Comparison of ENCODE assay signal across 8 mouse cellular contexts in genomic region chr6:120539132-120539759, GRCm38 (mm10). TPM values are rescaled to one million over a fixed set of nuclear protein-coding genes. Genes with fewer than 3 reads are reported as not detected.
DNase-seq lines count a peak whose midpoint lies in the region; ATAC-seq lines count a peak whose summit lies in the region.

No protein-coding gene starts in this region.

- peak overlapping the region; percentile 77 for H3K4me2 ChIP-seq in hindbrain, embryonic 15.5 days

- WGBS in hindbrain, embryonic 15.5 days, result 3% methylated on average over 16 of the region's 16 CpGs

- H3K9me3 ChIP-seq in hindbrain, embryonic 15.5 days, result no peaks in the 10 kb centered on the region

- peak; percentile 92 for ATAC-seq in hindbrain, embryonic 15.5 days (ENCODE audit: low FRiP score, low read depth)
- ATAC-seq in megakaryocyte, adult 5-6 weeks (ENCODE audit: poor library complexity, severe bottlenecking), result peak; percentile 93

- no peaks in the 10 kb centered on the region for H3K27me3 ChIP-seq in hindbrain, embryonic 15.5 days

- H3K4me1 ChIP-seq in hindbrain, embryonic 15.5 days (replicated peaks), result peaks cover 6% of the 10 kb centered on the region

- peak overlapping the region; percentile 36 for H3K4me3 ChIP-seq in hindbrain, embryonic 15.5 days

- peak; percentile 65 for DNase-seq in T-cell, adult 2 months (ENCODE audit: low spot score)
- DNase-seq in cerebellum, postnatal 25 days, result peak; percentile 87 to 89
- peak; percentile 58 to 64 for DNase-seq in frontal cortex, postnatal 36 days (ENCODE audit: low spot score in 2 of 2)
- DNase-seq in left cerebral cortex, adult 11 months (ENCODE audit: low spot score), result peak; percentile 42
- peak; percentile 64 to 70 for DNase-seq in right cerebral cortex, adult 2 months (ENCODE audit: low spot score in 2 of 2)
- peak; percentile 38 to 70 for DNase-seq in urinary bladder, postnatal 36 days (ENCODE audit: low spot score in 2 of 2)

- 0 out of 2 replicates have a peak overlapping the region, but pooled peaks have one; percentile 33 for H3K9ac ChIP-seq in hindbrain, embryonic 15.5 days

- H3K36me3 ChIP-seq in hindbrain, embryonic 15.5 days, result no peaks in the 10 kb centered on the region

- peak overlapping the region; percentile 69 for H3K27ac ChIP-seq in hindbrain, embryonic 15.5 days (replicated peaks)

RNA-seq across cellular contexts. Expression of gene Hdhd5, which starts 8.1 kb away (rescaled TPM):
- 15.4 and 15.6 TPM in 2 replicates for polyA plus RNA-seq in hindbrain, embryonic 15.5 days (2015; fragmentation: Nextera tagmentation; extraction: Ambion mirVana)
- total RNA-seq in megakaryocyte, adult 5-6 weeks (2015), result 4.4 and 6.6 TPM in 2 replicates
- total RNA-seq in megakaryocyte, adult 5-6 weeks (2017), result 9.4 and 11.0 TPM in 2 replicates

RNA-seq across cellular contexts. Expression of gene Tmem121b, which starts 45.6 kb away (rescaled TPM):
- polyA plus RNA-seq in hindbrain, embryonic 15.5 days (2015; fragmentation: Nextera tagmentation; extraction: Ambion mirVana), result 2.9 and 3.5 TPM in 2 replicates
- 0.05 TPM in 1 of 2 replicates, not detected in the other for total RNA-seq in megakaryocyte, adult 5-6 weeks (2015)
- not detected in 2 replicates for total RNA-seq in megakaryocyte, adult 5-6 weeks (2017)

Comparison
In these comparisons a context has a peak if more than half of its experiments do, and no peak if none do; other contexts are left out.
1. Peak in every context shown above with its lines: DNase-seq, ATAC-seq, H3K4me3 ChIP-seq and H3K27ac ChIP-seq.